Mouse (Mus musculus) granulocyte monocyte progenitor cell, adult 5-6 weeks (primary cell): ENCODE data around the gene Endov. TPM values are rescaled to one million over a fixed set of nuclear protein-coding genes. Genes with fewer than 3 reads are reported as not detected.

Experiments used
- total RNA-seq, 2 experiments: library from RNA; stranded (forward) in 1 of 2; stranded (reverse) in 1 of 2; fragments of 200-712, 200-1000 nt in 1 of 2; fragments of >200 nt in 1 of 2; fragmentation: Nextera tagmentation in 1 of 2; gene quantifications; 2 replicates each; pipeline ENCODE4 v1.2.3; 2014 to 2017

Gene Endov
- total RNA-seq, 2 experiments from 2014 or later = 5.5 to 21.0 TPM

Other genes with a start within 250 kb of the Endov start
- gene Gaa, start 223.5 kb upstream of the Endov start, total RNA-seq (2014; fragmentation: Nextera tagmentation) = 35.8 and 47.2 TPM in 2 replicates
- gene Gaa, start 223.5 kb upstream of the Endov start, total RNA-seq (2017) = 27.4 and 31.6 TPM in 2 replicates
- 280 and 311 TPM in 2 replicates for gene Eif4a3, start 191.3 kb upstream of the Endov start, total RNA-seq (2014; fragmentation: Nextera tagmentation)
- gene Eif4a3, start 191.3 kb upstream of the Endov start, total RNA-seq (2017) = 188 and 228 TPM in 2 replicates
- gene Card14, start 183.6 kb upstream of the Endov start, total RNA-seq (2014; fragmentation: Nextera tagmentation) = not detected in 2 replicates
- gene Card14, start 183.6 kb upstream of the Endov start, total RNA-seq (2017) = not detected in 2 replicates
- gene Sgsh, start 135.8 kb upstream of the Endov start, total RNA-seq (2014; fragmentation: Nextera tagmentation) = 4.3 and 5.2 TPM in 2 replicates
- 2.7 and 4.1 TPM in 2 replicates for gene Sgsh, start 135.8 kb upstream of the Endov start, total RNA-seq (2017)
- 1.1 TPM in 1 of 2 replicates, not detected in the other for gene Slc26a11, start 135.8 kb upstream of the Endov start, total RNA-seq (2014; fragmentation: Nextera tagmentation)
- gene Slc26a11, start 135.8 kb upstream of the Endov start, total RNA-seq (2017) = 0.21 and 0.43 TPM in 2 replicates
- gene Rnf213, start 98.2 kb upstream of the Endov start, total RNA-seq (2014; fragmentation: Nextera tagmentation) = 57.7 and 58.1 TPM in 2 replicates
- gene Rnf213, start 98.2 kb upstream of the Endov start, total RNA-seq (2017) = 40.5 and 45.5 TPM in 2 replicates
- not detected in 2 replicates for gene Nptx1, start 56.4 kb downstream of the Endov start, total RNA-seq (2014; fragmentation: Nextera tagmentation)
- not detected in 2 replicates for gene Nptx1, start 56.4 kb downstream of the Endov start, total RNA-seq (2017)
- 23.8 and 33.0 TPM in 2 replicates for gene Rptor, start 111.6 kb downstream of the Endov start, total RNA-seq (2014; fragmentation: Nextera tagmentation)
- gene Rptor, start 111.6 kb downstream of the Endov start, total RNA-seq (2017) = 13.7 and 20.9 TPM in 2 replicates